Mouse (Mus musculus) heart, postnatal 36 days (tissue): ENCODE measurements around the gene Ifi35. TPM values are rescaled to one million over a fixed set of nuclear protein-coding genes. Genes with fewer than 3 reads are reported as not detected.
"Not testable (repeated sequence)": the region's sequence is repeated elsewhere in the genome, so short reads cannot be mapped to it uniquely, and the experiment has no call there.

Experiments used
- DNase-seq, 2 experiments: peaks; one replicate each; pipeline ENCODE4 v3.0.0; 2021 to 2022
- intact Hi-C: fragments of 180-260 bp; cut with DNase I; formaldehyde crosslinking; loops from one replicate; pipeline ENCODE4 v1.15.1; 2025
- total RNA-seq, 2 experiments: library from RNA; stranded (reverse); gene quantifications; 2 replicates each; pipeline ENCODE4 v1.2.3; 2021

Ifi35 gene
- total RNA-seq, 2 experiments from 2014 or later = 13.3 to 15.6 TPM

DNA sequence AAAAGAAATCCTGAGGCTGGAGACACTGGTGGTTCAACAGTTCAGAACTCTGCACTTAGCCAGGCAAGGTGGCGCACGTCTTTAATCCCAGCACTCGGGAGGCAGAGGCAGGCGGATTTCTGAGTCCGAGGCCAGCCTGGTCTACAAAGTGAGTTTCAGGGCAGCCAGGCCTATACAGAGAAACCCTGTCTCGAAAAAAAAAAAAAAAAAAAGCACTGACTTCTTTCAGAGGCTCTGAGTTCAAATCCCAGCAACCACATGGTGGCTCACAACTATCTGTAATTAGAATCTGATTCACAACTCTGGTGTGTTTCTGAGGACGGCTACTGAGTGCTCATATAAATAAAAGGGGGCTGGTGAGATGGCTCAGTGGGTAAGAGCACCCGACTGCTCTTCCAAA lies 1.3 kb upstream of the Ifi35 start:
- intact Hi-C loops, DNase-seq: not testable (repeated sequence)

DNA sequence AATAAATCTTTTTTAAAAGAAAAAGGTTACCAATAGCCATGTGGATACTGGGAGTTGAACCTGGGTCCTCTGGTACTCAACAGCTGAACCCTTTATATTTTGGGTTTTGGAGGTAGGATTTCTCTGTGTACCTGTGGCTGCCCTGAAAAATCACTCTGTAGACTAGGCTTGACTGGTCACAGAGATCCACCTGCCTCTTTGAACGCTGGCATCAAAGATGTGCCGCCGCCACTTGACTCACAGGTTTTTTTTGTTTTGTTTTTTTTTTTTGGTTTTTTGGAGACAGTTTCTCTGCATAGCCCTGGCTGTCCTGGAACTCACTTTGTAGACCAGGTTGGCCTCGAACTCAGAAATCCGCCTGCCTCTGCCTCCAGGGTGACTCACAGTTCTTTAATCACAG lies 421 bp upstream of the Ifi35 start:
- intact Hi-C loops = no loop called here

DNA sequence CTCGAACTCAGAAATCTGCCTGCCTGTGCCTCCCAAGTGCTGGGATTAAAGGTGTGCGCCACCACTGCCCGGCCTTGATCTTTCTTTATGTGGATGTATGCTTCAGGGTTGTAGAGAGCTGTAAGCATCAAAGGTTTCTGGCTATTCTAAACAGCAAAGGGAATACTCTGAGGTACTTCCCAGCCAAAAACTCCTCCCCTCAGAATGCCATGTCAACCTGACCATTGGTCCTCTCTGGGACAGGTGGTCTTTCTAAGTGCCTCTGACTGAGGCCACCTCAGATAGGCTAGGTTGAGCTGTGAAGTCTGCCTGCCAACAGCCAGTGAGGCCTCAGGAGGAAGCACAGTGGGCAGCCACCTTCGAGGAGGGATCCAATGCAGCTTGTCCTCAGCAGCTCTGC lies 692 bp downstream of the Ifi35 start:
- DNase-seq = no peak
- intact Hi-C loops = no loop called here

More for the DNA sequence above, 421 bp upstream of the Ifi35 start:
- DNase-seq = no peak

DNA sequence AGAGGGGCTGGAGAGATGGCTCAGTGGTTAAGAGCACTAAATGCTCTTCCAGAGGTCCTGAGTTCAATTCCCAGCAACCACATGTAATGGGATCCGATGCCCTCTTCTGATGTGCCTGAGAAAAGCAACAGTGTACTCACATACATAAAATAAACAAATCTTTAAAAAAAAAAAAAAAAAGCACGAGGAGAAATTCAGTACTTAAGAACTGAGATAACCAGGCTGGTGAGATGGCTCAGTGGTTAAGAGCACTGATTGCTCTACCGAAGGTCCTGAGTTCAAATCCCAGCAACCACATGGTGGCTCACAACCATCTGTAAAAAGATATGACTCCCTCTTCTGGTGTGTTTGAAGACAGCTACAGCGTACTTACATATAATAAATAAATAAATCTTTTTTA lies 1.4 kb downstream of the Ifi35 start:
- intact Hi-C loops, DNase-seq: not testable (repeated sequence)

DNA sequence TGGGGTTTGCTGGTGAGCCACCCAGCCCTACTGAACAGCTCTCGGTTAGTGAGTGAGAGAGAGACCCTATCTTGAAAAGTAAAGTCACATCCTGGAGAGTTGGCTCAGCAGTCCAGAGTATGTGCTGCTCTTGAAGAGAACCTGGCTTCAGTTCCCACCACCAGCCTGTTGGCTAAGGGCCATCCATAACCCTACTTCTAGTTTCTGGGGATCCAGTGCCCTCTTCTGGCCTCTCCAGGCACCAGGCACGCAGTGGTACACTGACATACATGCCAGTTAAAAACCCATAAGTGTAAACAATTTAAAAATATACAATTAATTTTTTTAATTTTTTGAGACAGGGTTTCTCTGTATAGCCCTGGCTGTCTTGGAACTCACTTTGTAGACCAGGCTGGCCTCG lies 2.2 kb downstream of the Ifi35 start:
- intact Hi-C loops = no loop called here
- DNase-seq = no peak

DNA sequence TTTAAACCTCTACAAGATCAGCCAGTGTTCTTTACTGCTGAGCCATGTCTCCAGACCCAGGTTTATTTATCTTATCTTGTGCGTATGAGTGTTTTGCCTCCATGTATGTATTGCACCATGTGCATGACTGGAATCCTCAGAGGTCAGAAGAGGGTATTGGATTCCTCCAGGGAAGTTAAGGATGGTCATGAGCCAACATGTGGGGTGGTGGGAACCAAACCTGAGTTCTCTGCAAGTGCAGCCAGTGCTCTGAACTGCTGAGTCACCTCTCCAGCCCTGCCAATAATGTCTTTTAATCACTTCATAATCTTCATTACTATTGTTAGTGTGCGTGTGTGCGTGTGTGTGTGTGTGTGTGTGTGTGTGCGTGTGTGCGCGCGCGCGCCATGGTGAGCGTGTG lies 3.3 kb downstream of the Ifi35 start:
- DNase-seq = no peak
- intact Hi-C loops = no loop called here

DNA sequence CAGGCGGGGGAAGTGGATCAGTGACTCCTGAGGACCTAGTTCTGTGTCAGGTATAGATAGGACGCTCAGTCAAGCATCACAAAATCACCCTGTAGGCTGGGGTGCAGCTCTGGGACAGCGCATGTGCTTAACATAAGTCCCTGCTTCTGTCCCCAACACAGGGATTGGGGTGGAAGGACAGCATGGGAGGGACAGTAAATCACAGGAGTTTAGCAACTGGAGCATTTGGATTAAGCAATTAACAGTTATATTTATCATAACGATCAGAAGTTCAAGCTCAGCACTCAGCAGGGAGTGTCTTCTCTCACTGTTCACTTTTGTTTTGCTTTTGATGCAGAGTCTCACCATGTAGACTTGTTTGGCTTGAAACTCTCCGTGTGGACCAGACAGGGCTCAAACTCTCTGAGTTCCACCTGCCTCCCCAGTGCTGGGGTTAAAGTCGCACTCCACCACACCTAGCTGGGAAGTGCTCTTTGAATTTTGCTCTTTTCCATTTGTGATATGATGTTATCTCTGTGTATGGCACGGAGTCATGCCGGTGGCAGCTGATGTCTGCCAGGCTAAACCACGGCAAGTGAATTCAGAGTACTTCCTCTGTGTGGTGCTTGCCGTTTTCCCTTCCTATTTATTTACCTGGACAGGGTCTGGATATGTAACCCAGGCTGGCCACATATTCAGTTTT lies 4.0 kb downstream of the Ifi35 start:
- no peak for DNase-seq
- intact Hi-C loops = no loop called here

DNA sequence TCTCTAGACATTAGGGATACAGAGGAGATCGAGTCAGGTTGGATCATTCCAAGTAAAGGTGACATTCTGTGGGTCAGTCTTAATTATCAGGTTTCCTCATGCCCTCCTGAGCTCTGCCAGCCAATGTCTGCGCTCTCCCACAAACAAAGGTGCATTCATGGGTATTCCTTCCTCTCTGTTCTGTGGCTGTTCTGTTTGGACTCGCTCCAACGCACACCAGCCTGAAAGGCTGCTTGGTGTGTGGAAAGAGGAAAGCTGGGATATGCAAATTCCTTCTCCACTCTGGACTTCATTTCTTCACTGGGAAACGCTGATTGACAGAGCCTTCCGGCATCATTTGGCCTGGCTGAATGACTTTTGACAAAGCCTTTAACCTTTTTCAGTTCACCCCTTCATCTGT lies 6.5 kb downstream of the Ifi35 start:
- intact Hi-C loops = no loop called here
- no peak for DNase-seq

DNA sequence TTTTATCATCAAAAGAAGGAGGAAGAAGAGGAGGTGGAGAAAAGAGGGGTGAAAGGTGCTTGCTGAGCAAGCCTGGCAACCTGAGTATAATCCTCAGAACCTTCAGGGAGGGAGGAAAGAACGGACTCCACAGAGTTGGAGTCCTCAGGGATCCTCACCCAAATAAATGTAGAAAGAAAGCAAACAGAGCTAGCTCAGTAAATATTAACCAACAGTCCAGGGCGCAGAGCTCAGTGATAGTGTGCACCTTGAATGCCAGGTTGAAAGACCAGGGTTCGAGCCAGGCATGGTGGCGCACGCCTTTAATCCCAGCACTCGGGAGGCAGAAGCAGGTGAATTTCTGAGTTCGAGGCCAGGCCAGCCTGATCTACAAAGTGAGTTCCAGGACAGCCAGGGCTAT lies 7.4 kb downstream of the Ifi35 start:
- no peak for DNase-seq
- intact Hi-C loops = no loop called here

DNA sequence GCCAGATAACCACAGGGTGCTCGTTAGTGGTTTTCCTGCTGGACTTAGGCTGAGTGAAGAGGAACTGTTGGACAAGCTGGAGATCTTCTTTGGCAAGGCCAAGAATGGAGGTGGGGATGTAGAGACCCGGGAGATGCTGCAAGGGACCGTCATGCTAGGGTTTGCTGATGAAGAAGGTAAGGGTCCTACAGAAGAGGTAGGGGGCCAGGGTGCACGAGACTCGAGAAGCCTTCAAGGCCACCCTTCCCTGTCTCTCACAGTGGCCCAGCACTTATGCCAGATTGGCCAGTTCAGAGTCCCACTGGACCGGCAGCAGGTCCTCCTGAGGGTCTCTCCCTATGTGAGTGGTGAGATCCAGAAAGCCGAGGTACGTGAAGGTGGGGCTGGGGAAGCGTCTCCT lies 9.4 kb downstream of the Ifi35 start:
- no peak for DNase-seq
- intact Hi-C loops = no loop called here

DNA sequence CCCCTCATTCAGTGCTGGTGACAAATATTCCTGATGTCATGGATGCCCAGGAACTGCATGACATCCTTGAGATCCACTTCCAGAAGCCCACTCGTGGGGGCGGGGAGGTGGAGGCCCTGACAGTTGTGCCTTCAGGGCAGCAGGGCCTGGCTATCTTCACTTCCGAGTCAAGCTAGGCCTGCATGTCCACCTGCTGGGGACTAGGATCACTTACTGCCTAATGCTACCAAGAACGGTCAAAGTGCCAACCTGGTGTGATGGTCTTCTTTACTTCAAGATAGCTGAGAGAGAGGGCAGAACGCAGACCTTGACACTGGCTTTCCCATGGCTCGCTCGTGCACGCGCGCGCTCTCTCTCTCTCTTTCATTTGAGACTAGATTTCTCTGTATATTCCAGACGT lies 10.0 kb downstream of the Ifi35 start:
- no peak for DNase-seq
- intact Hi-C loops = no loop called here

DNA sequence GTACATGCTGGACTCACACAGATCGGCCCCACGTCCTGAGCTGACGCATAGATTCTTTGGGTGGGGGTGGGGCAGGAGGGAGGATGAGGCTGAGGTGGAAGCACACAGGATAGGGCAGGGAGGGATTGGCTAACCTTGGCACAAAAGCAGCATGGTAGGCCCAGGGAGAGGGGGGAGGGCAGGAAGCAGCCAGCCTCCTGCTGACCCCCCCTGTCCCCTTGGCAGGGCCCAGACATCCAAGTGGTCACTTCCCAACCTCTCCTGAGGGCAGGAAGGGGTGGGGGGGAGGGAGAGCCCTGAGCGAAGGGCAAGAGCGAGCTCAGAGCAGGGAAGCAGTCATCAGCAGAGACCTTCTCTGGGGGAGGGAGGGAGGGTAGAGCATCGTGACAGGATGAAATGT lies 11.5 kb downstream of the Ifi35 start:
- no peak for DNase-seq
- intact Hi-C loops = no loop called here

DNA sequence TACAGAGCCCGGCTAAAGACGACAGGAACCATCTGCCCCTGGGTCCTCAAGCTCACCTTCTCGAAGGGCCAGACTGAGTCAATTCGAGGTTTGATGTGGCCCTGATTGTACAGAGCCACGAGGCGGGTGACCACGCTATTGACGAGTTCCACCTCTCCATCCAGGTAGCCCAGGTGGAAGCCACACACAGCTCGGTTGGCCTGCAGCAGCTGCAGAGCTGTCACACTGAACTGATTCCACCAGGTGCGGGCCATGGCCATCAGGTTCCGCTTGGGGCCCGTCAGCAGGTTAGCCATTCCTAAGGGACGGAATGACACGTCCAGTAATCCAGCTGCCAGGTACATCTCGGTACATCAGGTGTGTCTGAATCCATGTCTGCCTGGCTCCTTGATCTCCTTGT lies 12.1 kb downstream of the Ifi35 start:
- no peak for DNase-seq
- intact Hi-C loops = no loop called here

DNA sequence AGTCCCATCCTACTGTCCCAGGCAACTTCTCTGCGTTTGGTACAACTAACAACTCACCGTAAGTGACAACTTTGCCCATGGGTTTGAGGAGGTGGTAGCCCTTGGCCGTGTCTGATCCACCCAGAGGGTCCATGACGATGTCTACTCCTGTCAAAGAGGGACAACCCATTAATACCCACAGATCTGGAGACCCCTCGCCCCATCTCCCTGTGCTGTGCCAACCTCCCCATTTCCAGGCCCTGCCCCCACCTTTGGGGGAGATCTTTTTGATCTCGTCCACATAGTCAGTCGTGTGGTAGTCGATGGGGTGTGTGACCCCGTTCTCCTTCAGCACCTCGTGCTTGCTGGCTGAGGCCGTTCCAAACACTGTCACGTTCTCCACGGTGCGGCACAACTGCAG lies 13.9 kb downstream of the Ifi35 start:
- intact Hi-C loops = no loop called here
- DNase-seq = no peak

DNA sequence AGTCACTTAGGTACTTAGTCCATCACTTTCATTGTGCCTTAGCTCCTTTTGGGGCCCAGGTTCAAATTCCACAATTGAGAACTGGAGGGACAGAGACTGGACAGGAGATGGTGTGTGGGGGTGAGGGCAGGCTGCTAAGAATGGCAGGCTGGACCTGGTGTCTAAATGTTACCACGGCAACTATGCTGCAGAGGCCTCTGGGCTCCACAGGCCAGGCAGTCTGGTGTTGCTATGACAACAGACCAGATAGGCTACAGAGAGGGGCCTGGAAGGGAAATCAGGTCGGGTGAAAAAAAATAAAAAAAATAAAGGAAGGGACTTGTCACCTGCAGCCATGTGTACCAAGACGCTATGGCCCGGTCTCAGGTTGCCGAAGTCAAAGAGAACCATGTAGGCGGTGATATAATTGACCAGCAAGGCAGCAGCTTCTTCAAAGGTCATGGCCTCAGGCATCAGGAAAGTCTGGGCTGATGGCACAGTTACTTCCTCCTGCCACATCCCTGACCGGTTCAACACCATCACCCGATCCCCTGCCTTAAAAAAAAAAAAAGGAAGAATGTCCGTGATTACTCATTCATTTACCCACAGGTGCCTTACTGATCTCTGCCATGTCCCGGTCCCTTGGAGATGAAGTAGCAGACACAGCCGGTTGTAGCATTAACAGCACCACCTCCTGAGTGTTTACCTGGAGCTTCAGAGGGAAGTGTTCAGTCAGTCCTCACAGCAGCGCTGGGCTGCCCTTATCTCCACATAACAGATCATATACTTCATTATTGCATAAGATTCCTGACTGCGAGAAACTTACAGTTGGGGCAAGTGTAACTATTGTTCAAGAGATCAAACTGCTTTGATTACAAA lies 14.6 kb downstream of the Ifi35 start:
- intact Hi-C loops = no loop called here
- no peak for DNase-seq

DNA sequence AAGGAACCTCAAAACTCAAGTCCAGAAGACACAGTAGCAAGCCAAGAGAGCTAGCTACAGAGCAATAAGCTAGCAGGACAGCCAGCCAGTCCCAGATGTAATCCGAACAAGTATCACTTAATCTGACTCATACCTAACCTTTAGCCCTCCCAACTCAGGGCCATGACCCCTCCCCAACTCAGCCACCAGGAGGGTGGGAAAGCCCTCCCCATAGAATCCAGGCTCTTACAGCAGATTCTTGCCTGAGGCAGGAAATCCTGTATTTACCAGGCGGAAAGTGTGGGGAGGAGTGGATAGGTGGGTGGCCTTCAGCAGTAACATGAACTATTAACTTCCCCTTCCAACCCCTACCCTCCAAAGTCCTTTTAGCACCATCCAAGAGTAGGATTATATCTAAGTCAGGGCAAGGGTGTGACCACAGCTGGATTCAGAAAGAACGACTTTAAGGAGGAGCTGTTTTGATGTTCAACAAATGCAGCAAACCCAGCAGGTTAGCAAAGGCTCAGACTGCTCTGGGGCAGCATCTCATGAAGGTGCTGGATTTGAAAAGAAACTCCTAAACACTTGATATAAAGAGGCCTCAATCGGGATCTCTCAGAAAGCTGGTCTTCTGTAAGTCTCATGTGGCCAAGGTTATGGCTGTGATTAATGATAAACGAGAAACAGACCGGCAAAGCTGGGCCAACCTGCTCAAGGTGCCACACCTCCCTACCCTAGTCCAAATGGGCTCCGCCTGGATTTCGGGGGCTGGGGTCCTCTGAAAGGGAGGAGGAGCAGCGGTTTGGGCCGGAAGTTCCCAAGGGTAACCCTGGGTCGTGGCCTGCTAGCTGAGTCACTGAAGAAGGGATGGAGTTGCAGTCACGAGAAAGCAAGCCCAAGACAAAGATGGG lies 16.2 kb downstream of the Ifi35 start, which contains the start of gene Rnd2:
Rnd2 (plus strand) TSS at position 789 of the 890 bp plus-strand sequence.
- DNase-seq = no peak
- intact Hi-C loops = loop anchor here (5.0 kb wide), 1 partner anchor 88 kb away; the partner anchor contains the start of genes Brca1 and Nbr1

DNA sequence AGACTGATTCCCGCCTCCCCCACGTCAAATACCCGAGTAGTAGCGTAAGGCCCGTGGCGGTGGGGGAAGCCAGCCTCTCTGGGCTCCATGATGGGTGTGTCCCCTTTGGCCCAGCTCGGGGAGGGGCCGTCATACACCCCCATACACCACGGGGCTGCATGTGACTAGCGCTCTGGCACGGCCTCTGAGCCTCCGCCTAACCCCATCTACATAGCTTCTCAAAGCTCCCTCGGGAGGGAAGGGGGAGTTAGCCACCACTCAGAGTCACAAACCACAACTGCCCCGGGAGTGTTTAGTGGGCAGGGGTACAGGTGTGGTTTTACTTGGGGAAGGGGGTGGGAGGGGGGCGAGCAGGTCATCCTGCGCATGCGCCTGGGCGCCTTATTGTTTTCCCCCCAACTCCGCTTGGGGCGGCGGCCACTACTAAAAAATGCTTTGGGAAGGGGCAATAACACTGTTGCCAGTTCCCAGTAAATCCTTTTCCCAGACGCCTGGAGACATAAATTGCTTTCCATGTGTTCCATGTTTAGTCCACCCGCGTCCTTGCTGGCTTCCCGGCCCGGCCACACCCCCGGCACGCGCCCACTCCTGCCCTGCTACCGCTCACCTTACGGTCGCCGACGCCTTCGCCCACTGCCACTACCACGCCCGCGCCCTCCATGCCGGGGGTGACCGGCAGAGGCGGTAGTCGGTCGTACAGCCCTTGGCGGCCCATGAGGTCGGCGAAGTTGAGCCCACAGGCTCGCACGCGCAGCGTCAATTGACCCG lies 17.1 kb downstream of the Ifi35 start:
- intact Hi-C loops = loop anchor here (5.0 kb wide), 1 partner anchor 87 kb away; the partner anchor contains the start of genes Brca1 and Nbr1
- DNase-seq = peak; percentile 66 to 79

DNA sequence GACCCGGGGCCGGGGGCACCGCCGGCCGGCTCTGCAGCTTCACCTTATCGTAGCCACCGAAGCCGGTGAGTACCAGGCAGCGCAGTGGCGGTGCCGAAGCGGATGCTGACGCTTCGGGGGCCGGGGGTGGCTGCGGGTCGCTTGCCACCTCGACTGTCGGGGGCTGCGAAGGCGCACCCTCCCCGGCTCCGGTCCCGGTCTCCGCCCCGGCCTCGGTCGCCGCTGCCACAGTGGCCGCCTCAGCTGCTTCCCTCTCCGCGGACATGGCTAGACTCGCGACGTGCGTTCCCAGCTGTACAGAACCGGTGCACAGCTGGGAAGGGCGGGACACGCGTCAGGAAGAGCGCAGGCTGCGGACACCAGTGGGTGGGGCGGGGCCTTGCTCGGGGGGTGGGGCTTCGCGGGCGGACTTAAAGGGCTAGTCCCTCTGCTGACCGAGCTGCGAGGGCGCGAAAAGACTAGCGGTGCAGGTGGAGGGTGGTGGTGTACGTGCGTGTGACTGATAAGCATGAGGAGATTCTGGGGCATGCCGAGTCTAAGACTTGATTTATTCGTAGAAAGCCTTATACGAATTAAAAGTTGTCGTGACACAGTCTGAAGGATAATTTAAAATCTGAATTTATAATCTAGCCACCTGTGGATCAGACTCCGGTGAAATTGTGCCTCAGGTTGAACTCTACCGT lies 17.8 kb downstream of the Ifi35 start, which contains the start of gene Vat1:
Vat1 (minus strand) TSS at position 362 of the 683 bp plus-strand sequence.
- intact Hi-C loops = loop anchor here (2.0 to 5.0 kb wide), 2 partner anchors 23 to 86 kb away; partner anchors contain the start of genes Brca1, Nbr1 and Rpl27
- DNase-seq = peak; percentile 73 to 82

DNA sequence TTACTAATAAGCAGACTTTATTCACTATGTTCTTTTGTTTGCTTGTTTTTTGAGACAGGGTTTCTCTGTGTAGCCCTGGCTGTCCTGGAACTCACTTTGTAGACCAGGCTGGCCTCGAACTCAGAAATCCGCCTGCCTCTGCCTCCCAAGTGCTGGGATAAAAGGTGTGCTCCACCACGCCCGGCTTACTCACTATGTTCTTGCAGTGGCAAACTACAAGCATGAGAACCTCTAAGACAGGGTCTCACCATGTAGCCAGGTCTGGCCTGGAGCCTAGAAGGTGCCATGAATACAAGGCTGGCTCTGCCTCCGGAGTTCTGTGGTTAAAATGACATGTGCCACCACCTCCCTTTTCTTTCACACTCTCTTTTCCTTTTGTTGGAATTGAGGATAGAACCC lies 18.3 kb downstream of the Ifi35 start:
- DNase-seq = not testable (repeated sequence)
- intact Hi-C loops = loop anchor here (2.0 to 5.0 kb wide), 2 partner anchors 24 to 86 kb away; partner anchors contain the start of genes Brca1, Nbr1 and Rpl27
